Mouse (Mus musculus) left cerebral cortex, adult 2 months (tissue): ENCODE measurements around the gene Snx17. TPM values are rescaled to one million over a fixed set of nuclear protein-coding genes. Genes with fewer than 3 reads are reported as not detected.
A peak's percentile ranks its signal among the peaks of the same experiment; 100 is the strongest.

Experiments
- DNase-seq, 2 experiments: peaks; one replicate each; pipeline ENCODE4 v3.0.0; 2021 to 2022; ENCODE audit warnings: low spot score in 2 of 2, mixed read lengths in 1 of 2; ENCODE audit errors: extremely low spot score in 1 of 2
- H3K27ac ChIP-seq: fragments of 200-600 bp; 2 replicates; pipeline ENCODE4 v1.8.1; 2022
- H3K4me3 ChIP-seq: fragments of 200-600 bp; 2 replicates; pipeline ENCODE4 v1.8.1; 2022
- CTCF ChIP-seq: fragments of 200-600 bp; IDR thresholded peaks from 2 replicates; pipeline ENCODE4 v1.8.1; 2022; ENCODE audit warnings: antibody characterized with exemption, mild to moderate bottlenecking, moderate library complexity
- intact Hi-C: fragments of 180-260 bp; cut with DNase I; formaldehyde crosslinking; loops from one replicate; pipeline ENCODE4 v1.15.1; 2025
- long read RNA-seq, 2 experiments: library from polyadenylated mRNA; stranded (forward); transcript quantifications; one replicate each; pipeline ENCODE4 v2.0.0; 2021; ENCODE audit warnings: borderline mapping rate in 2 of 2
- total RNA-seq, 2 experiments: library from RNA; stranded (reverse); gene quantifications; 2 replicates each; pipeline ENCODE4 v1.2.3; 2021

Snx17 gene
- total RNA-seq = 10 to 100 TPM; 75.1 to 76.6 TPM
- long read RNA-seq, experiment 1, transcript Snx17-201 (15 exons, 2,018 nt) = major isoform, 54 of 74 reads
- long read RNA-seq, experiment 1, partial matches to known transcripts = 7 of 74 reads
- long read RNA-seq, experiment 1, other reads (novel, unspliced or antisense) = 13 of 74 reads
- long read RNA-seq, experiment 2, transcript Snx17-201 (15 exons, 2,018 nt) = major isoform, 30 of 38 reads
- long read RNA-seq, experiment 2, partial matches to known transcripts = 3 of 38 reads
- long read RNA-seq, experiment 2, other reads (novel, unspliced or antisense) = 5 of 38 reads

DNA sequence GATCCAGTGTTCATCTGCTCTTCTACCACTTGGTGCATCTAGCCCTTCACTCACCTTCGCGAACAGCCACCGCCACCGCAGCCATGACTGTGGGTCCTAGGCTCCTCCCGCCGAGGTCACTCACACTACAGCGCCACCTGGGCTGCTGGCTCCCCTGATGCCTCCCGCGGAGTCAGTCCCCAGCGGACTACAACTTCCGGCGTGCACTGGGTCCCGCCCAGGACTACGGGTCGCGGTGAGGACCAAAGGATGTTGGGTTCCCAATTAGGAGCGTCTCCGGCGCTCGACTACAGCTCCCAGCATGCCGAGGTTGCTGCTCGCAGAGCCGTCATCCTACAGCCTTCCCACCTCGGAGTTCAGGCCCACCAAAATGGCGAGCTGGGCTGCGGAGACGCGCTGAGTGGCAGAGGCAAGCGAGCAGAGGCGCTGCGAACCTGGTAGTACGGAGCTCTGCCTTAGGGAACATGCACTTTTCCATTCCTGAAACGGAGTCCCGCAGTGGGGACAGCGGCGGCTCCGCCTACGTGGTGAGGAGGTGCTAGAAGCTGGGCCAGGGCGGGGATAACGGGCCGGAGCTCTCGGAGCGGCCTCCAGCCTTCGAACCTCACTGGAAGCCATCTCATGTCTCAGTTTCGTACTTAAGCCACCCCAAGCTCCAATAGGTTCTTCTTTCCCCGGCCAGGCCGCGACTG lies at the start of gene Snx17, which contains the start of gene Eif2b4:
Gene Snx17, plus strand, starts transcription at position 289 of the 692 bp plus-strand sequence.
Gene Eif2b4, minus strand, starts transcription at position 492 of the 692 bp plus-strand sequence.
- intact Hi-C loops = loop anchor here (1.0 kb wide), 2 partner anchors 8 to 13 kb away; partner anchors contain the start of gene Gtf3c2
- DNase-seq = peak; percentile 100
- Histone ChIP-seq H3K4me3 (peak within 1 kb of the TSS; percentile 97), H3K27ac (peak within 1 kb of the TSS; percentile 92)
- peak; percentile 47 for TF ChIP-seq CTCF

DNA sequence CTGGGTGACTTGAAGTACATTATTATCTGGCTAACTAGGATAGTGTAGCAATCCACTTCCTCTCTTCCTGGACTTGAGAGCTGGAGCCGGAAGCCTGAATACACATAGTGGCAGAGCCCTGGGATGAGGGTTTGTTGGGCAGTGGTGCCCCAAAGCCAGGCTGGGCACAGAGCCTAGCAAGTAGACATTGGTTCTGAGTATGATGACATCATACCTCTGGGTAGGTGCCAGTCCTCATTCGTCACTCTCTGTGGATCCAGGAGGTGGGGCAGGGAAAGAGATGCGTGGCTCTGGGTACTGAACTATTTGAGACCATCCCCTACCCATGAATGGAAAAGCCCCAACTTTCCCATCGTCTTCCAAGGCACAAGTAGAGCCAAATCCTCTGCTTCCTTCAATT lies 43.2 kb upstream of the Snx17 start:
- intact Hi-C loops = no loop called here
- no peak for TF ChIP-seq CTCF
- no peak for DNase-seq

DNA sequence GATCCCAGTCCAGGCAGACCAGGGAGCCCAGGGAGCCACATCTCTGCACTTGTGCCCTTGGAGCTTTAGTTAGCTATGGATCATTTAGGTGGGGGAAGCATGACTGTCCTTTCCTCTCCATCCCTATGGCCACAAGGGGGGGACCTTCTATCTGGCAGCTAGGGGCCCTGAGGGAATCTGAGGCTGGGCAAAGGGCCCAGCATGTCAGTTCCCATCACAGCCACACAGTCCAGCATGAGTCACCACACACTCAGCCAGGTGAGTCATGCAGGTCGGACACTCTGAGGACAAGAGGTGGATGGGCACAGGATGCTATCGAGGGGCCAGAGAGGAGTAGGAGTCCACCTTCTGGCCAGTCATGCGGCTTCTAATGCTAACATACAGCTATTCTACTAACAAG lies 41.3 kb upstream of the Snx17 start:
- intact Hi-C loops = no loop called here
- H3K27ac ChIP-seq = no peak overlapping the region
- H3K4me3 ChIP-seq = no peak overlapping the region
- no peak for DNase-seq
- TF ChIP-seq CTCF = no peak; the same call in 1 of the 2 replicates

More for the DNA sequence above, 43.2 kb upstream of the Snx17 start:
- no peak overlapping the region for H3K4me3 ChIP-seq
- H3K27ac ChIP-seq = no peak overlapping the region

DNA sequence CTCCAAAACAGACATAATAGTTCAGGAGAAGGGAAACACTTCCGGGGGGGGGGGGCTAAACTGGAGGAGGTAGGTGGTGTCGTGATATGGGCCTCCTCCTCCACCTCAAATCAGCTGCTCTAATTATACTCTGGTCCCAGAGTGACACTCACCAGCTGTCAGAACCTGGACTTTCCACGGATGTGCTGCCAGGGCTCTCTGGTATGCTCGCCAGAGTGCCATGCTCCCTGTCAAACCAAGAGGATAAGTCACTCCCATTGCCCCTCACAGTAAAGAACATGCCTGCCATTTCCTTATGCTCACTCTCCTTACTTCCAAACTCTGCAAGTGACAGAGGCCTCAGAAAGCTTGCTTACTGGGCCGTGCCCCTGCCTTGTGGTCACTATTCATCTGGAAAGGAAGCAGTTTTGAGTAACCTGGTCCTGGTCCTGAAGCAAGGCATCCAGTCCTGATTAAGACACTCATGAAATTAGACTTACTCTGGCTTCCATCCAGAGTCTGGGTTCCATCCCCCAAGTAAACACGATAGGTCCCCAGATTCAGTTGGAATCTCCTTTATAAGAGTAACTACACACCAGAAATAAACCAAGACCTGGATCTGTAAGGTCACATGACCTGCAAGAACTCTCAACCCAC lies 39.4 kb upstream of the Snx17 start:
- DNase-seq = no peak
- intact Hi-C loops = loop anchor here (1.0 kb wide), 1 partner anchor 26 kb away; the partner anchor contains the start of gene Gm29609

DNA sequence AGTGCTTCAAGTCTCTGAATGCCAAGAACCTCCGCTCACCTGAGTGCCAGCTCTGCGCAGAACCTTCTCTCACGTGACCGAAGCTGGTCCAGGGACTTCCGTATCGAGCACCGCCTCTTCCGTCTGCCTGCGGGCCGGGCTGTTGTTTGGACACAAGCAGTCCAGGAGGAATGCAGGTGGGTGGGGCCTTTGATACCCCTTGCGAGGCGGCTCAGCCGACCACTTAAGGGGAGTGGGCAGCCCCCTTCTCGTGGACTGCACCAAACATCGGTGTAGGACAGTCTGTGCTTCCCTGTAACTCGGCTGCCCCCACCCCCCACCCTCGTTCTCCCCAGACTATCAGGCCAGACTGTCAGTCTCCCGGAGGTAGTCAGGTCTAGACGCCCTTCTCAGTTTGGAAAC lies 38.9 kb upstream of the Snx17 start, which contains the start of gene Mpv17:
Gene Mpv17, minus strand, starts transcription at position 100 of the 402 bp plus-strand sequence.
- intact Hi-C loops = loop anchor here (1.0 kb wide), 1 partner anchor 25 kb away; the partner anchor contains the start of gene Gm29609
- no peak for TF ChIP-seq CTCF
- Histone ChIP-seq H3K4me3 (peak within 1 kb of the TSS; percentile 88), H3K27ac (peak within 1 kb of the TSS; percentile 86)
- peak; percentile 80 to 82 for DNase-seq

More for the DNA sequence above, 39.4 kb upstream of the Snx17 start:
- Histone ChIP-seq H3K4me3 (peak overlapping the region; percentile 88), H3K27ac (peak overlapping the region; percentile 86)
- no peak for TF ChIP-seq CTCF

DNA sequence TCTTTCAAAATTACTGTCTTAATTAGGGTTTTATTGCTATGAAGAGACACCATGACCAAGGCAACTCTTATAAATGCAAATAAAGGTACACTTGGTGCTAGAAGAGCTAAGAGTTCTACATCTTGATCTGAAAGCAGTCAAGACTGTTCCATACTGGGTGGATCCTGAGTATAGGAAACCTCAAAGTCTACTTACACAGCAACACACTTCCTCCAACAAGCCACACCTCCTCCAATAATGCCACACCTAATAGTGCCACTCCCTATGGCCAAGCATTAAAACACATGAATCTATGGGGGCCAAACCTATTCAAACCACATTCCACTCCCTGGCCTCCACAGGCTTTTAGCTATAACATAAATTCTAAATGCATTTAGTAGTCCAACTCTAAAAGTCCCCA lies 30.6 kb upstream of the Snx17 start:
- intact Hi-C loops = no loop called here
- no peak for TF ChIP-seq CTCF
- DNase-seq = no peak
- Histone ChIP-seq H3K27ac (no peak overlapping the region), H3K4me3 (no peak overlapping the region)

DNA sequence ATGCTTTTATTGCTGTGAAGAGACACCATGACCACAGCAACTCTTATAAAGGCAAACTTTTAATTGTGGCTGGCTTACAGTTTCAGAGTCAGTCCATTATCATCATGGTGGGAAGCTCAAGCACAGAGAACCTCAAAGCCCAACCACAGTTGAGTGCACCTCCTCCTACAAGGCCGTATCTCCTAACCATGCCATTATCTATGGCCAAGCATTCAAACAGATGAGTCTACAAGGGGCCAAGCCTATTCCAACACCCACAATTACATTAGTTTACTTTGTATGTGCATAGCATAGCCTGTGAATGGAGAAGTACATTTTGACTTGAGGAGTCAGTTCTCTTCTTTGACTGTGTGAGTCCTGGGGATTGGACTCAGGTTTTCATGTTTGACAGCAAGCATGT lies 28.1 kb upstream of the Snx17 start:
- Histone ChIP-seq H3K27ac (no peak overlapping the region), H3K4me3 (no peak overlapping the region)
- intact Hi-C loops = no loop called here
- TF ChIP-seq CTCF = no peak
- DNase-seq = no peak

DNA sequence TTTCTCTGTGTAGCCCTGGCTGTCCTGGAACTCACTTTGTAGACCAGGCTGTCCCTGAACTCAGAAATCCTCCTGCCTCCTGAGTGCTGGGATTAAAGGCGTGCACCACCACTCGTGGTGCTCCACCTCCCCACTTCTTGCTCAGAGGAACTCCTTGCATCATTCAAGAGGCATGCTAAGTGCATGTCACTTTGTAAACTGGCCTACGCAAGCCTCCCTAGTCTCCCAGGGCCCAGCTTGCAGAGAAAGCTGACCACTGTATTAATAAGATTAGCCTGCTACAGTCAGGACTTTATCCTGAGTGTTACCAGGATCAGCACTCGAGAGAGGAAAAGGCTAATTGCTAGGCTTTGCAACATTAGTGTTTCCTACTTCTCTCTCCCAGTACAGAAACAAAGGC lies 24.4 kb upstream of the Snx17 start:
- no peak for TF ChIP-seq CTCF
- no peak for DNase-seq
- intact Hi-C loops = no loop called here
- H3K4me3 ChIP-seq = no peak overlapping the region
- H3K27ac ChIP-seq = no peak overlapping the region

DNA sequence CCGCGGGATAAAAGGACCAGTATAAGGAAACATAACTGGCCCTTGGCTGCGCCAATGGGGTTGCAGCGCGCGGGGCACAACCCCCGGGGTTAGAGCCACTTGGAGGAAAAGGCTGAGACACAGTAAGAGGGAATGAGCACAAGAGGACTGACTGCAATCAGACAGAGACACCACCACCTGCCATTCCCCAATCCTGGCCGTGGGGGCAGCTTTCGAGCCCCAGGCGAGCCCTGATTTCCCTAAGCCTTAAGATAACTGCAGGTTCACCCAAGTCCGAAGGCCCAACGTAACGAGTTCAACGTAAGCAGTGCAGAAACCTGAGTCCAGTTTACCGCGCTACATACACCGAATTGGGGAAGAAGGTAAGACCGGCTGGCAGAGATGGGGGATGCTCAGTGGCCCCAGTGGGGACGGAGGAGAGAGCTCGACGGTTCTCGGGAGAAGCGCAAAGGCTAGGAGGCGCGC lies 13.7 kb upstream of the Snx17 start:
- H3K27ac ChIP-seq = peak overlapping the region; percentile 96
- no peak; the same call in 1 of the 2 replicates for TF ChIP-seq CTCF
- DNase-seq = peak in 1 of 2 experiments; percentile 26
- intact Hi-C loops = loop anchor here (1.0 kb wide), 1 partner anchor 25 kb away; the partner anchor contains the start of gene Mpv17
- peak overlapping the region; percentile 91 for H3K4me3 ChIP-seq

DNA sequence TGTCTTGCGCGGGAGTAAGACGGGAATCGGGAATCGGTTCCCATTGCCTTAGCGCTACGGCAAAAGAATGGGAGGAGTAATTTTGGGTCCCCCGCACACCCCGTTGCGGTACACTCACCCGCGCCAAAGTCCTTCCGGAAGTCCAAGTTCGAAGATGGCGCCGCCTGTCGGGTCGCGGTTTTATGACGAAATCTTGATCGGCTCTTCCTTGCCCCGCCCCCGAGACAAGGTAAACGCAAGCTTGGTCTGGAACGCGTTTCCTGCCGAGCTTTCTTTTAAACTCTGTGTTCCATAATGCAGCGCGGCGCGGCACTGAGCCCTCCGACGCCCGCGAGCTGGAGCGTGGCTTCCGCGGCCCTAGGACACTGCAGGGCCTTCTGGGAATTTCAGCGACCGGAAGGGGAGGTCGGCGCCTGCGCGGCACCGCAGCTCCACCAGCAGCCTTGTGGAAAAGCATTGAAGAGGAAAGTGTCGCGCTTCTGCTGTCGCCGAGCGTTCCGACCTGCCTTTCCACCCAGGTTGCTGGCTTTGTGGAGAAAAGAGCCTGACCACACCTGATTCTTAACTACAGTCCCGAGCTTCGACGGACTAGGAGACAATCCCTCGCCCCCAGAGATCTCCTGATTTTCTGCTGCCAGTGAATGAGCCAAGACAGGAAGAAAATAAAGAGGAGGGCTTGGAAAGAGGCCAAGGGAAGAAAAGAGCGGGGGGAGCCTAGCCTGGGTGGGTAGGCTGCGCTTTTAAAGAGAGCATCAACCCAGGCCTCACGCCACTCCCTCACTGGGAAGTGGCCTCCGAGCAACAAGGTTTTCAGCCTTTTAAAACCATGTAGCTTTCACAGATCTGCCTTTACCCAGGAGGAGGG lies 13.0 kb upstream of the Snx17 start, which contains the start of the genes Gm29609 and Gtf3c2:
Gene Gm29609, minus strand, starts transcription at position 146 of the 865 bp plus-strand sequence.
Gene Gtf3c2, minus strand, starts transcription at position 379 of the 865 bp plus-strand sequence.
- no peak; the same call in 1 of the 2 replicates for TF ChIP-seq CTCF
- DNase-seq = peak; percentile 96
- intact Hi-C loops = loop anchor here (1.0 kb wide), 2 partner anchors 13 to 26 kb away; partner anchors contain the start of genes Eif2b4, Mpv17 and Snx17
- H3K27ac ChIP-seq = peak within 1 kb of the TSS; percentile 96
- H3K4me3 ChIP-seq = peak within 1 kb of the TSS; percentile 91
